Mouse (Mus musculus): ENCODE measurements around the gene Elavl2. TPM values are rescaled to one million over a fixed set of nuclear protein-coding genes. Genes with fewer than 3 reads are reported as not detected.

The Elavl2 gene
- total RNA-seq, 2 experiments from 2014 or later: not detected

DNA sequence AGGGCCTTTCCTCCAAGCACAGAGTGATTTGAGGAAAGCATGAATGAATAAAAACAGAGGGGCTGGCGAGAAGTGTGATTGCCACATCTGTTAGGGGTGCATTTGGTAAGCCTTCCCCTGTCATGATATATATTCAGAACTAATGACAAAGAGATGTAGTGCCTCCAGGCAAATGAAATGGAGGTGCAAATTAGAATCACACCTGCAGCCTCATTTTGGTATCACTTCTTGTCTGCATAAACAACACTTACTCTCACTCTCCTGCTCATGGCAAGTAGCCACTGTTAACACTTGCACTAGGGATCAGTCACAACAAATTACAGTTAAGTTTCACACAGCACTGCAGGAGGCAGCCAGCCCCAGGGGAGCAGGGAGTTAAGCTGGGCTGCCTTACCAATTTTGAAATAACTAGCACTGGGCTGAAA, 170.1 kb downstream of the Elavl2 start:
- no peak for ATAC-seq (replicated peaks; ENCODE audit: low FRiP score, low TSS enrichment, poor library complexity, severe bottlenecking)

DNA sequence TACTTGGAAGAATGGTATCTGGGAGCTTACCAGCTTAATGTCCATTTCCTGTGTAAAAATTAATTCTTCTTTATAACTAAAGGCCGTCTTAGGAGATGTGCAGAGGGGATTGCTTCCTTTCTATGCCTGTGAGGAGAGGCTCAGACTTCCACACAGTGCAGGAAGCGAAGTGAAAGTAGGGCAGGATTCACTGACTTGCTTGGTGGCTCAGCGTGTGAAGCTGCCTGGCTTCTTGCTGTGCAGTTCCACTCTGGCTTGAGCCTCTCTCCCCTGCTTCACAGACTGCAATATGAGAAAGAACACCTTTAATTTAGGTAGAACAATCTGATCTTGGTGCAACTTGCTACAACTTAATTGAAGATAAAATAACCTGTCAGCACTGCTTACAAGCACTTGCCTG, 172.2 kb downstream of the Elavl2 start:
- no peak for ATAC-seq (replicated peaks; ENCODE audit: low FRiP score, low TSS enrichment, poor library complexity, severe bottlenecking)

DNA sequence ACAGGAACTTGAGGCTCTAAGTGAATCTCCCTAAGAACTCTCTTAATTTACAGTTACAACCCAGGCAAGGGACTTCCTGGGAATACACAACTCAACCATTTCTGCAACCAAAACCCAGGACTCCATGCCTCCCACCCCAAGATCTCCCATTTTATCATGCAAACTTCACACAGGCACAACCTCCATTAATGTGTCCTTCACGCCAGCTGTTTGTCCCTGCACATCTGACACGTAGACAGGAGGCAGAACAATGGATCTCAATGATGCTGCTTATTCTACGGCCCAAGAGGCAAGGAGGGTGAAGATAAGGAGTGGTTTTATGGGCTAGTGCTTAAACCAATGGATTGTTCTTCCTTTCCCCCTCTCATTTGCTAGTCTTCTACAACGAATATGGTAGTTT, 176.8 kb downstream of the Elavl2 start:
- no peak for ATAC-seq (replicated peaks; ENCODE audit: low FRiP score, low TSS enrichment, poor library complexity, severe bottlenecking)

DNA sequence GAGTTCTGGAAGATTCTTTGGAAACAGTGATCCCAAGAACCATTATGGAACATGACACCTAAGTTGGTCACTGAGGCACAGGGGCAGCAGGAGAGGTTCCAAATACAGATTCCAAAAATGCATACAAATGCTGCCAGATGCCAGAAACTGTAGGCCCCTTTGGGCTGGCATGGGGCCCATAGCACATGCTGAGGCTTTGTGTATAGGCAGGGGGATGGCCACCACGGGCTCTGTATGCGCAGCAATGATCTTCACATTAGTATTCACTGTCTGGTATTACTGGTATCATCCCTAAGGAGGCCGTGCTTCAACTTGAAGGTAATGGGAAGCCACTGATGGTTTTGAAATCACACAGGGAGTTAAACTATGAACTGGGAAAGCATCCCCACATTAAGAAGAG, 181.3 kb downstream of the Elavl2 start:
- ATAC-seq (replicated peaks; ENCODE audit: low FRiP score, low TSS enrichment, poor library complexity, severe bottlenecking): no peak

DNA sequence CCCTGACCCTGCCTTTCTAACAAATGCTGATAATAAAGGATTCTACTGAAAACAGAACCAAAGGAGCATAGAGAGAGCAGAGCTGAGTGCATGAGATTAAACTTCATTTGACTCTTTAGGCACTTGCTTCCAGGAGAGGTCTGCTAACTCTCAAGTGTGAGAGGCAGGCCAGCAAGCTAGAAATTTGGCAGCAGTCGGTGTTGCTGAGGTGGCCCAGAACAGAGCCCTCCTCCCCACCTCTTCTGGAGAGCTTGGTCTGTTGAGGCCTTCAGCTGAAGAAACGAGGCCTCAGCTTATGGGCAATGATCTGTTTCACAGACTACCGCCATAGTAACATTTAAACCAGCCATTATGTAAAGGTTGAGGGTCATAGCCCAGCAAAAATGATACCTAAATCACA, 186.7 kb downstream of the Elavl2 start:
- ATAC-seq (replicated peaks; ENCODE audit: low FRiP score, low TSS enrichment, poor library complexity, severe bottlenecking): no peak

DNA sequence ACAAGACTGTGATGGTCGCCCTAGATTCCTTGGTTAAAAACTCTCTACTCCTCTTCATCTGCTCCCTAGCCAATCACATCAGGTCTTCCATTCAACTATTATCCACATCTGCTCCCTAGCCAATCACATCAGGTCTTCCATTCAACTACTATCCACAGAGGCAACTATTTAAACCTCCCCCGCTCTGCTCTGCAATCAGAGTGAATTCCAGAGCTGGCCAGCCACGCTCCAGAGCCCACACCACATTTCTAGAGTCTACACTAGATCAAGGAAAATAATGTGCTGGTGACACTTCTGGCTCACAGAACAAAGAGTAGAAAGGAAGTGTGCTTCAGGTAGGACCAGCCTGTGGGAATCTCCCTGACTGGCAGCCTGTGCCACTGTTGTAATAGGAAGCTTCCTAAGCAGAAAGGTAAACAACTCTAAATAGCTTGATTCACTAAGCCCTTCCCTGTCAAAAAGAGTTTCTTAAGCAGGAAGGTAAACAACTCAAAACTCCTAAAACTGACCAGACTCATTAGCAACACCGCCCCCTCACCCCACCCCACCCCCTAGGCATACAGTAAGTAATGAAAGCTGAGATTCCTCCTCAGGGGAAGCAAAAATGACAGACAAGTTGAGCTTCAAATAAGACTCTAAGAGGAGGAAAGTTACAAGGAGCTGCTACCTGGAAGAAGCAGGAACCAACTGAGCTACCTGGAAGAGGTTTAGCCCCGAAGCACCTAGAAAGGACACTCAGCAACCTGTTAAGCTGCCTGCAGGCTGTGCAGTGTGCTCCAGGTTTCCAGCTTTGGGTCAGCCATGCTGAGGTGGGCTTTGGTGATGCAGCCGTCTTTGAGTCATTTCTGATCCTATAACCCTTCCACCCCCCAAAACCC, 191.9 kb downstream of the Elavl2 start:
- ATAC-seq (replicated peaks; ENCODE audit: low FRiP score, low TSS enrichment, poor library complexity, severe bottlenecking): no peak
